Mouse (Mus musculus) cortical plate, adult 2 months (tissue): ENCODE measurements around the gene Fstl1. TPM values are rescaled to one million over a fixed set of nuclear protein-coding genes. Genes with fewer than 3 reads are reported as not detected.

Experiments used
- H3K27ac ChIP-seq: fragments of 200-500 bp; 2 replicates; pipeline ENCODE4 v1.5.1; 2012; ENCODE audit warnings: low read length, control low read depth, inconsistent platforms; ENCODE audit not compliant: insufficient read depth
- H3K4me1 ChIP-seq: fragments of 200-500 bp; 2 replicates; pipeline ENCODE4 v1.6.1; 2011; ENCODE audit warnings: low read length; ENCODE audit not compliant: control insufficient read depth, insufficient read depth
- H3K4me3 ChIP-seq: fragments of 200-500 bp; 2 replicates; pipeline ENCODE4 v1.5.1; 2011; ENCODE audit warnings: mild to moderate bottlenecking, low read length, control low read depth; ENCODE audit not compliant: insufficient read depth
- CTCF ChIP-seq: fragments of 200-500 bp; IDR thresholded peaks from 2 replicates; pipeline ENCODE4 v1.5.1; 2011; ENCODE audit warnings: mild to moderate bottlenecking, control low read depth, low read length; ENCODE audit not compliant: insufficient read depth; ENCODE audit errors: extremely low read depth
- POLR2A ChIP-seq: fragments of 200-500 bp; IDR thresholded peaks from 2 replicates; pipeline ENCODE4 v1.6.1; 2011; ENCODE audit warnings: mild to moderate bottlenecking, low read length, control low read depth; ENCODE audit not compliant: insufficient read depth; ENCODE audit errors: extremely low read depth
- polyA plus RNA-seq: library from polyadenylated mRNA; depleted of rRNA; stranded (reverse); fragments of >200 nt; gene quantifications from 2 replicates; pipeline ENCODE4 v1.2.3, GENCODE M21; 2012; rRNA removed

Fstl1 gene
- polyA plus RNA-seq, 1 experiment, result 19.7 TPM

DNA sequence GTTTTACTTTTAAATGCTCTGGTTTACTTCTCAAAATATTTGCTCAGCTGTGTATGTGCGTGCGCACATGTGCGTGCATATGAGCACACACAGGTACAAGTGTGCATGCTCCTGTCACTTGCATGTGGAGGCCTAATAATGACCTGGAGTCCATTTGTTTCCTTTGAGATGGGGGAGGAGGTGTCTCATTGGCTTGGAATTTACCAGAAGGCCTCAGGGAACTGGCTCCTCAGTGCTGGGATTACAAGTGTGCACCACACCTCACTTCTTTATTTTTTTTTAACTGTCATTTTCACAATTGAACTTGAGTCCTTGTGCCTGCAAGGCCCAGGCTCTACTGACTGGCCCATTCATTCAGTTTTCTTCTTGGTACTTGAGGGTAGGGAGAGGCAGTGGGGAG lies 100.7 kb downstream of the Fstl1 start:
- no peak overlapping the region for H3K4me3 ChIP-seq
- peaks cover 6% of the 10 kb centered on the region for H3K4me1 ChIP-seq
- TF ChIP-seq POLR2A (no peak), CTCF (no peak)
- no peak overlapping the region for H3K27ac ChIP-seq

DNA sequence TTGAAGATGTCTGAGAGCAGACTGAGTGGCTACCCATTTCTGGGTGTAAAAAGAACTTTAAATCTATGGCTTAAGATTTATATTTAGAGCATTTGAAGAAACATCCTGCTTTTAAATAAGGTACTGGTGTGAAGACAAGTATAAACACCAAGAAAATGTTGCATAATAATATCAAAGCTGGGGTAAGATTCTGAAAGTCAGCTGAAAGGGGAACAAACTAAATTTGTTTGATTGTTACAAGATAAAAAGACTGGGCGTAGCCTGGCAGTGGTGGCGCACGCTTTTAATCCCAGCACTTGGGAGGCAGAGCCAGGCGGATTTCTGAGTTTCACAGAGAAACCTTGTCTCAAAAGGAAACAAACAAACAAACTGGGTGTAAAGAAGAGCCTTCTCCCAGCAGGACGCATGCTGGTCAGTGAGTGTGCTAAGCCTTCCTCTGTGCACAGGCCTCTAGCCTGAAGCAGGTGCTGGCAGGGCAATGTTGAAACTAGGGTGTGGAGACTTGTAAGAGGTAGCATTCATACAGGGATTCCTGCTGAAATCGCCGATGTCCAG lies 102.4 kb downstream of the Fstl1 start:
- Histone ChIP-seq H3K27ac (no peak overlapping the region), H3K4me1 (peaks cover 6% of the 10 kb centered on the region), H3K4me3 (no peak overlapping the region)
- TF ChIP-seq POLR2A (no peak), CTCF (no peak)

DNA sequence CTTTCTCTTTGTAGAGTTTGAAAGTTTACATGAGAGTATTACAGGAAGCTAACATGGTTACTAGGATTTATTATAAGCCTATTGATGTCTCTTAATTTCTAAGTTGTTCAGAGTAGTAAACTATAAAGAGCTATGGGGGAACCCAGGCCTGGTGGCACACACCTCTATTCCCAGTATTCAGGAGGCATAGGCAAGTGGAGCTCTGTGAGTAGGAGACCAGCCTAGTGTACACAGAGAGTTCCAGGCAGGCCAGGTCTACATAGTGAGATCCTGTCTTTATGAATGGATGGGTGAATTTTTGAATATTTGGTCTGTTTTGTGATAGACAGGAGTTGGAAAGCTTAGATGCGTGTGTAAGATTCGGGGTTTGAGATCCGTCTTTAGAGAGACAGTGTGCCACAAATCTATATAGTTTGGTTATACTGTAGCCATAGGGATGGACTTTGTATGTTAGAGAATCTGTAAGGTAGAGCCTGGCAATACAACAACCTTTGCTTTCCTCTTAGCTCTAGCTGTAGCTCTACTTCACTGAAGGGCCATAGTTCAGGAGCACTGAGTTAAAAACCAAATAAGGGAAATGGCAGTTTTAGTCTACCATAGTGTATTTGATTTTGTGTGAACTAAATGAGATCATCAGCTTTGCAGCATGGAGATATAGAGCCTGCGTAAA lies 103.2 kb downstream of the Fstl1 start:
- no peak overlapping the region for H3K27ac ChIP-seq
- TF ChIP-seq CTCF, result no peak
- TF ChIP-seq POLR2A, result no peak
- peaks cover 3% of the 10 kb centered on the region for H3K4me1 ChIP-seq
- no peak overlapping the region for H3K4me3 ChIP-seq

DNA sequence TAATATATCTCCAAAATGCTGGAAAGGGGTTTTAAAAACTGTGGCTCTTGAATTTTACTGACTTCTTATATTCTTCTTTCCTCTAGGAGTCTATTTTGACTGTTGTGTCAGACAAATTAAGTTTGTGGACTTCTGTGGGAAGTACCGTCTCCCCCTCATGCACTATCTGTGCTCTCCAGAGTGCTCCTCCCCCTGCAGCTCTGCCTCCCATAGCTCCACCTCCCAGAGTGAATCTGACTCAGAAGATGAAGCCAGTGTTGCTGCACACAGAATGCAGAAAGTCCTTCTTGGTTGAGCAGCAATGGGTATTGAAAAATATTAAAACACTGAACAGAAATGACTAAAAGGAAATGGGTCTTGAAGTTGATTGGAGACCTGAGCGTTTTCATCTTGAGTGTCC lies 104.5 kb downstream of the Fstl1 start:
- H3K4me1 ChIP-seq, result peaks cover 3% of the 10 kb centered on the region
- H3K27ac ChIP-seq, result no peak overlapping the region
- no peak overlapping the region for H3K4me3 ChIP-seq
- TF ChIP-seq POLR2A, result no peak
- no peak for TF ChIP-seq CTCF

Other genes with a start within 250 kb of the Fstl1 start
- gene Gtf2e1, start 237.1 kb upstream of the Fstl1 start, polyA plus RNA-seq, result 12.6 and 13.2 TPM in 2 replicates
- 7.7 and 7.9 TPM in 2 replicates for gene Rabl3, start 237.0 kb upstream of the Fstl1 start, polyA plus RNA-seq
- 0.06 TPM in 1 of 2 replicates, not detected in the other for gene Hgd, start 196.7 kb upstream of the Fstl1 start, polyA plus RNA-seq
- 79.6 and 87.3 TPM in 2 replicates for gene Ndufb4, start 122.4 kb upstream of the Fstl1 start, polyA plus RNA-seq
- gene Gm36028, start 84.3 kb downstream of the Fstl1 start, polyA plus RNA-seq, result 0.44 and 0.54 TPM in 2 replicates
- gene Lrrc58, start 91.5 kb downstream of the Fstl1 start, polyA plus RNA-seq, result 37.7 and 40.7 TPM in 2 replicates
- gene Gpr156, start 139.6 kb downstream of the Fstl1 start, polyA plus RNA-seq, result 0.75 and 0.81 TPM in 2 replicates